Mouse (Mus musculus): ENCODE measurements around the gene Prune1.

Gene Prune1

DNA sequence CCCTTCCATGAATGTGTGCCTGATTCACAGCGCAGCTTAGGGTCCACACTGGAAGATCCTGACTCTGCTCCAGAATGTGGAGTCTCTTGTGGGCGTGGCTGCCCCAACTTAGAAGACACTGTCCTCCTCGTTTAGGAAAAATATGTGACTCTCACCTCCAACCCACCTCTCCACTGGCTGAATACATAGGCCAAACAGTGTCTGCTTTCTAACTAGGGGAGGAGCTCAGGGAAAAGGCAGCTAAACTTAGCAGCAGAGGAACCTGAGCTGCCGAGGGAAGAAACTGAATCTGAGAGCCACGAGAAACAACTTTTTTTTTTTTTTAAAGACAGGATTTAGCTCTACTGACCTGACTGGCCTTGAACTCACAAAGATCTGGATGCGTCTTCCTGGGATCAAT lies 6.7 kb downstream of the Prune1 start:
- no peak for DNase-seq

DNA sequence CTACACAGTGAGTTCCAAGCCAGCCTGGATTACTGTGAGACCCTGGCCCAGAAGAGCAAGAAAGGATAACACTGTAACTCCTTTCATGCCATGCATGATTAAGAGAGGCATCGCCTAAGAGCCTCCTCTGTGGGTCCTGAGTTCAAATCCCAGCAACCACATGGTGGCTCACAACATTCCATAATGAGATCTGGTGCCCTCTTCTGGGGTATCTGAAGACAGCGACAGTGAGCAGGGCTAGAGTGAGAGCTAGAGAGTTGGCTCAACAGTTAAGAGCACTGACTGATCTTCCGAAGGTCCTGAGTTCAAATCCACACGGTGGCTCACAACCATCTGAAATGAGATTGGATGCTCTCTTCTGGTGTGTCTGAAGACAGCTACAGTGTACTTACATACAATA lies 7.4 kb downstream of the Prune1 start:
- DNase-seq = no peak

DNA sequence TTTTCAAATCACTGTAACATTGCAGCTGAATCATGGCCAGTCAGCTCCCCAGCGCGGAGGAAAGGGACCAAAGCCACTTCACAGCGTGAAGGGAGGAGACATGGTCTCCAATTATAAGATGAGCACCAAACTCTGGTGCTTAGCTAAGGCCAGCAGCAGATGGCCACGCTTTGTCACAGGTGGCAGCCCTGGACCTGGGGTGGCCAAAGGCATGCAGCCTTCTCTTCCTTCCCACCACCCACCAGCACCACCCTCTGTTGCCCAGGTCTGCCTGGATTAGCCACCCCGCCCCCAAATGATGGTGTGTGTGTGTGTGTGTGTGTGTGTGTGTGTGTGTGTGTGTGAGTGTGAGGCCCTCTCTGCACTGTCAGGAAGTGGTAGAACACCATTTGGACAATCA lies 8.4 kb downstream of the Prune1 start:
- no peak for DNase-seq

DNA sequence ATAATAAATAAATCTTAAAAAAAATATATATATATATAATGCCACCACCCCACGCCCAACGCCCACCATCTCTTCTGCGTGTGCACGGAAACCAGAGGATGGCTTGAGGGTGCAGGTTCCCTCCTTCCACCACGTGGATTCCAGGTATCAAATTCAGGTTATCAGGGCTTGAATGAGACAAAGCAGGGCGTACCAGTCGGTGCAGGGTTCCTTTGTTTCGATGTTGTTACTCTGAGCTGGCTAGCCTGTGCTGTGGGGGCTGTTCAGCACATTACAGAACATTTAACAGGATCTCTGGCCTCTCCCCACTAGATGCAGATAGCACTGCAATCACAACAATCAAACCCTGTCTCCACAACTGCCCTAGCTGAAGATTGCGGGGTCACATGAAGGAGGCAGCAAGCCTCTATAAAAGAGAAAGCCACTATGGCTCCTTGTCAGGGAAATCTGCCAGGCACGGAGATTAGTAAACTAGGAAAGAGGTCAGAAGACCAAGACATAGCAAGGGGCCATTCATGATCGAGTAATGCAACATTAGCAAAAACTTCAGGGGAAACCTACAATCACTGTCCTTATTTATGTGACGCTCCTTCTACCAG lies 11.0 kb downstream of the Prune1 start:
- no peak for DNase-seq

DNA sequence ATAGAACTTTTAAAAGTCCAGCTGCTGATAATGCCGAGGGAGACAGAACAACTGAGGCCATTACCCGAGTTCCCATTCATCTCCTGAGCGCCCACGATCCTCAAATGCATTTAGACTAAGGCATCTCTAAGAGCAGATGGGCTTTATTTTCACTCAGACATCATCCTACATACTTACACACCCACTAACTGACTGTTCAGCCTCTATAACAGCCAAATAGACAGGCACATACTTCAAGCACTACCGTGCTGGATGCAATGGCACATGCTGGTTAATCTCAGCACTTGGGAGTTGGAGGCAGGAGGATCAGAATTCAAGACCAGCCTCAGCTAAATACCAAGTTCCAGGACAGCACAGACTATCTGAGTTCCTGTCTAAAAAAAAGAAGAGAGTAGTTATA lies 12.1 kb downstream of the Prune1 start:
- no peak for DNase-seq

DNA sequence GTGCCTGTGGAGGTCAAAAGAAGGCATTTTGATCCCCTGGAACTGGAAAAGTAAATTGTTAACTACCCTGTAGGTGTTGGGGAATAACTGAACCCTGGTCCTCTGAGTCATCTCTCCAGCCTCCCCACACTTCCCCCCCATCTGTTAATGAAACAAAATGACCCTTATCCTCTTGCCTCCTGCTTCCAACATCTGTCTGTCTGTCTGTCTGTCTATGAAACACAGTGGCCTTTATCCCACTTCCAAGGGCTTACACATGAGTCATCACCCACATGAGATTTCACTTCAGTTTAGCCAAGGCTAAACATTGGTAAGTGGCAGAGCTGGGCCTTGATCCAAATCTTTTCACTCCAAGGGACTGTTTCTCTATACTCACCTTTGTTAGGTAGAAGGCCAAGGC lies 14.0 kb downstream of the Prune1 start:
- DNase-seq = no peak

DNA sequence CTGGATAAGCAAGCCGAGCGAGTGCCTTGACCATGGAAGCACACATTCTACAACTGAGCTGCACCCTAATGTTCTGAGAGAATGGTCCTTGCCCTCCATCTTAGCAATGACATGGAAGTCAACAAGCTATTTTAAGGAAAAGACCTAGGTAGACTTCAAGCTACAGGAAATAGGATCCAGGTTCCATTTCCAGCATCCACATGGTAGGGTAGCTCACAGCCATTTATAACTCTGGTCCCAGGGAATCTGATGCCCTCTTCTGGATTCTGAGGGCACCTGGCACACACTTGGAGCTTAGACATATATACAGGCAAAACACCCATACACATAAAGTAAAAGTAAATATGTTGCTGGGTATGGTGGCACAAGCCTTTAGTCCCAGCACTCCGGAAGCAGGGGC lies 15.8 kb downstream of the Prune1 start:
- no peak for DNase-seq

DNA sequence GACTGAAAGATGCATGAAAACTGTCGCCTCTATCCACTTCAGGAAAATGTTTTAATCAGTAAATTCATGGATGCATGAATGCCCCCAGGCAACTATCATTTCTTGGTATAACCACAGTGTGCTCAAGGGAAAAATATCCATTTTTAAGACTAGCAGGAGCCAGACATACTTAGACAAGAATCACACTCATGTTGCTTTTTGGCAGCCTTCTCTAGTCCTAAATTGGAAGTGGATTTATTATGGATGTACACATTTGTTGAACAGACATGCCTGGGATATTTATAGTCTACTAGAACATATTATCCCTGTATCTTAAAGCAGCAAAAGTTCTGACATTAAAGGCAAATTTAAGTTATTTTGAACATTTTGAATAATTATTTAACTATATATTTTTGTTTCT lies 17.2 kb downstream of the Prune1 start:
- no peak for DNase-seq

DNA sequence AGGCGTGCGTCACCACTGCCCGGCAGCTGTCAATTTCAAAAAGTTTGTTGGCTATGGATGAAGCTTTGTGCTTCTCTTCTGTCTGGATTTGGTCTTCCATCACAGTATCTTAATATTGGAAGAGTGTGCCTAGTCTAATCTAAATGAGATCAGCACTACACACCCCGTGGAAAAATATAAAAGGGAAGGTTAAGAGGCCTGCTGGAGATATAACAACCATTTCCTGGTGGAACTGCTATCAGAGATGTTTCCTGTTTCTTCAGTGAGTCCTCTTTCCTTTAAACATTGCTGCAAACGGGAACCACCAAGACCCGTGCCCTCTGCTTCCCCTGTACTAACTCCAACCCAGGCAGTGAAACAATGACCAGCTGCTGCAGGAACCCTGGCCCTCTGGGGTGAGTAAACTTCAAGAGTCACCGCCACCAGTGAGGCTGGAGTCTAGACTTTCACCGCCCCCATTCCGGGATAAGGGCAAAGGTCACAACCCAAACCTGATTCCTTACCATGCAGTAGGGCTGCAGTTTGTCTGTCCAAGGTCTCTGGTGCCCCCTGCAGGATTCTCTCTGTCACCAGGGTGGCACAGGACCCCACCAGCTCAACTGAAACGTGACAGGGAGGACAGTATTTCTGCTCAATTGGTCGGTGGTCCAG lies 18.7 kb downstream of the Prune1 start:
- peak; percentile 86 for DNase-seq

DNA sequence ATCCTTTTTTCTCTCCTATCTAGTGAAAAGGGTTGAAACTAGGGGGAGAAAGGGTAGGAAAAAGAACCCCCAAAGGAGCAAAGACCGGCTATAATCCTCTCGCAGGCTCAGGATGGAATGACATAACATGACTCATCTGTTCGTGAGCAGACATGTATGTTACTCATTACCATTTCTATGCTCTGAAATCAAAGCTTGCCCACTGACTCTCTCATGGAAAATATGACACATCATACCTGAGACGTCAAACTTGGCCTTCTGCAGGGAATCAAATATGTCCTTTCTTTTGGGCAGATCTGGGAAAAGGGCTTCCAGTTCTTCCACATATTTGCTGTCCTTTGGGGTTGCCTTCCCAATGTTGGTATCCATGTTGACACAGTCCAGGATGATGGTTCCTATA lies 19.9 kb downstream of the Prune1 start:
- no peak for DNase-seq

DNA sequence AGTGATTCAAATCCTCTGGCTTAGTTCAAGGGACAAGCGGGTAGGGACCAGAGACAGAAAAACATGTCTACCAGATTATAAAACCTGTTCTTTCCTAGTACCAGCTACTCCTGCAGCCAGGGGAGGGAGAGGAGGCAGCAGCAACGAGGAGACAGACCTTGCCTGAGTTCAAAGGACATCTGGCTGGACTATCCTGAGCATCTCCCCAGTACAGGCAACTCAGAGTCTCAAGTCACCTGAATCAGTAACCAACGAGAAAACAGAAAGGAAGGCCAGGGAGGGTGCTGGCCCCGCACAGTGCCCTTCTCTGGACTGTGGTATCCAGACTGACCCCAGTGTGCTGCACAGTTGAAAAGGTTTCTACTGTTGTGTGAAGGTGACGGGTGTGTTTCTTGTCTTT lies 24.9 kb downstream of the Prune1 start:
- no peak for DNase-seq

DNA sequence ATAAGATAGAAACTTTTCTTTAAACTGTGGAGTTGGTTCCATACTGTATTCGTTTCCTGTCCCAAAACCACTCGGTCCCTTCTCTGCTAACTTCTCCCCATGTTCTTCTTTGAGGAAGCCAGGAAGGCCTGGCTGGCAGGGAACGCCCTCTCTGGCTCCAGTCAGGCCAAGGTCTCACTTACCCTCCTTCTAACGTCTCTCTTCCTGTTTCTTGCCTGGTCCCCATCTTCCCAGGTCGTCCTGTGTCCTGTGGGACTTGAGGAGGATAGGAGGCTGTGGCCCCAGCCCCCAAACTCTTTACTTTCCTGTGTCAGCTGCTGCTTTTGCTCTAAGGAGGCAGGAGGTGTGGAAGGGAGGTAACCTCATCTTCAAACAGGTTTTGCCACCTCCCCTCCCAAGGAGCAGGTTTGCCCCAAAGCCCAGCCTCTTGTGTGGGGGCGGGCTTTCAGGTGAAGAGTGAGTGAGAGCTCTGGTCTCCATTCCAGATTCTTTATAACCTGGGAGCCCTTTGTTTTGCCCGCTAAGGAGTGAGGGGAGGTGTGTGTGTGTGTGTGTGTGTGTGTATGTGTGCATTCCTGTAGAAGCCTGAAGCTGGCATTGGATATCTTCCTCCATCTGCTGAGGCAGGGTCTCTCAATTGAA lies 31.0 kb downstream of the Prune1 start, which contains the start of gene Bnipl:
TSS of gene Bnipl (minus strand) at position 411 of the 642 bp plus-strand sequence.
- DNase-seq = no peak

DNA sequence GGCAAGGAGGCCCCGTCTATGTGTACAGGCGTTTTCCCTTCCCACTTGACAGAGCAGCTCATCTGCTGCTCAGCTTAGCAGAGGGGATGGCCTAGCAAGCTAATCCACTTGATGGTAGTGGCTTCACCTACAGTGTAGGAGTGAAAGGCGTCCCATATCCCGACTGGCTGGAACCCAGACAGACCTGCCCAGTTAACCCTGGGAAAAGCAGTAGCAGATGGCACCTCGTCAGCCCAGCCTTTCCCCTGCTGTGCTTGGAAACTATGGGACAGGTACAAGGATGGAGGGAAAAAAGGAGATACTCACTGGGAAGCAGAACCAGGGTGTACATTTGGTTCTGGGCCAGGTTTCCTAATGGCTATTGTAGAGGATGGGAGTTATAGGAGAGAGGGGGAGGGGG lies 31.5 kb downstream of the Prune1 start:
- no peak for DNase-seq

DNA sequence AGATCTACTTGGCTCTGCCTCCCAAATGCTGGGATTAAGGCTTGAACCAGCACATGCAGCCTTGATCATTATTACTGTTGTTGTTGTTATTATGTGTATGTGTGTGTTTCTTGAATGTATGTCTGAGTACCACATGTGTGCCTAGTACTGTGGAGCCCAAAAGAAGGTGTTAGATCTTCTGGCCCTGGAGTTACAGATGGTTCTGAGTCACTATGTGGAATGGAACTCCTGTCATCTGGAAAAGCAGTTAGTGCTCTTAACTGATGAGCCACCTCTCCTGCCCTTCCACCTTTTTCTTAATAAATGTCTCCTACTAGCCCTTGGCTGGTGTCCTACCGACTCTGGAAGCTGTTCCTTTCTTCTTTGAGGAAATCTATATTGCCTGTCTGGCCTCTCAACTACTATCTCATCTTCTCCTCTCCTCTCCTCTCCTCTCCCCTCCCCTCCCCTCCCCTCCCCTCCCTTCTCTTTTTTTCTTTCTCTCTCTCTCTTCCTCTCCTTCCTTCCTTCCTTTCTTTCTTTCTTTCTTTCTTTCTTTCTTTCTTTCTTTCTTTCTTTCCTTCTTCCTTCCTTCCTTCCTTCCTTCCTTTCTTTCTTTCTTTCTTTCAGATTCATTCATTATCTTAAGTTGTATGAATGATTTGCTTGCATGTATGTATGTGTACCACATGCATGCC lies 34.1 kb downstream of the Prune1 start:
- DNase-seq = no peak

DNA sequence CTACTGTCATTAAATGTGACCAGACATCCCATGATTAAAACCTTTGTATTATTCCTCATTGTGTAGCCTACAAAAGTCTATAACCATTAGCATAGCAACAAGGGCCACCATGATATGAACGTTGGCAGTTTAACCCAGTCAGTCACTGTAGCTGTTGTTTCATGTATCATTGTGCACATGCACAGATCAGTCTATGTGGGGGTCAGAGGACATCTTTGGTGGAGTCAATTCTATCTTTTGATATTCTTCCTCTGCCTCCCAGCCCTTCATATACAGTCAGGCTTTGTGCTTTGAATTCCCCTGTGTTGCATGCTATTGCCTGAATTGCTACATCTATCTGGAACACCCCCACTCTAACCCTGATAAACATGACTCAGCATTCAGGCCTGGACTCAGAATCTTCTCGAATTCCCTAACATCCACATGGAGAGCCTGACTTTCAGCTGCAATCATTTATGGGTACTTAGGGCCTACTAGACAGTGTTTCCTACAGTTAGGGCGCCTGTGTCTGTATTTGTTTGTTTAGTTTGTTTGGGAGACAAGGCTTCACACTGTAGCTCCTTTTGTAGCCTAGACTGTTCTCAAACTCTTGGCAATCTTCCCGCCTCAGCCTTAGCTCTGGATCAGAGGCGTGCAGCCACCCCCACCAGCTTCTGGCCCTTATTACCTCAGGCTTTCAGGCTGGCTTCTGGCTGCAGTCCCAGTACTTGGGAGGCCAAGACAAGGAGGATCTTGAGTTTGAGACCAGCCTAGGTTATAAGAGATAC lies 35.2 kb downstream of the Prune1 start:
- DNase-seq = no peak

DNA sequence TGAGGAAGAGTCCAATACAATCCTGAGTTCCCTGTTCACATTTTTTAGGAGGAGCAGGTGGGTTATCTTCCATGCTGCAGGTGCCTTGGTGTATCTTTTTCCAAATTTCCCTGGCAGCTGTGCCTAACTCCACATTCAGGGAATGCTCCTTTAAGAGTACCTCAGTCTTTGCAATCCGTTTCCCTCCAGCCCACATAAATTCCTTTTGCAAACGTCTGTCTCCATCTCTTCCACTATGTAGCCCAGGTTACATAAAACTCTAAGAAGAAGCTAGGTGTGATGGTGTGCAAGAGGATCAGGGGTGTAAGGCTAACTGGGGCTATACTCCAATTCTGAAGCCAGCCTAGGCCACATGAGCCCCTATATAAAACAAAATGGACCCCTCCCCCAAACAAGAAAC lies 38.8 kb downstream of the Prune1 start:
- DNase-seq = no peak

DNA sequence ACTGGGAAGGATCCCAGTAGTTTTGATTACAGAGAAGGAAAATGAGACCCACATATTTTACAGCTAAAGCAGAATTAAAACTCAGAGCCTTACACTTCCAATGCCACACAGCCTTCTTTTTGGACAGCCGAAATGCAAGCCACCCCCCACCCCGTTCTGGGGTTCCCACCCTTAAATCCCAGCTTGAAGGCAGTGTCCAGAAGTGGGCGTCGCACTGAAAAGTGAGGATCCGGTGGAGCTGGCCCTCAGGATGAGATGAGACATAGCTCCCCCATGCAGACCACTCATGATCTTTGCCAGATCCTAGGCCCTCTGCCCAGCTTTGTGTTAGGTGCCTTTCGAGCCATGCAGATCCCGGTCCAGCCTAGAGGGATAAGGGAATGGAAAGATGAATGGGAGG lies 40.4 kb downstream of the Prune1 start, which contains the start of gene Gm128:
TSS of gene Gm128 (minus strand) at position 101 of the 400 bp plus-strand sequence.
- no peak for DNase-seq

DNA sequence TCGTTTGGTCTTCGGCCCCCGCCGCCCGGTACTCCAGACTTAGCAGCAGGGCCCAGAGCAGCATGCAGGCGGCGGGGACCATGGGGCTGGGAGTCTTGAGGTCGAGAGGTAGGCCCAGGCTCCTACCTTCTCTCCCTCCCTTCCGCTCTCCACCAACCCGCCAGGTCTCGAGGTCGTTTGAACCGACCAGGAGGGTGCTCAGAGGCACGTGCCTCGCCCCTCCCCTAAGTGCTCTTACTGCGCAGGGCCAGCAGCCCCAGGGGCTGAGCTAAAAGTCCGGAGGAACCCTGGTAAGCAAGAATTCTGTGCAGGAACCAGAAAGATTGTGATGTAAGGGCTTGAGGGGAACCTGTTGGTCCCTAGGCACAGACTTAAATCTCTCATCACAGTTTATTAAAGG lies 41.0 kb downstream of the Prune1 start:
- no peak for DNase-seq

DNA sequence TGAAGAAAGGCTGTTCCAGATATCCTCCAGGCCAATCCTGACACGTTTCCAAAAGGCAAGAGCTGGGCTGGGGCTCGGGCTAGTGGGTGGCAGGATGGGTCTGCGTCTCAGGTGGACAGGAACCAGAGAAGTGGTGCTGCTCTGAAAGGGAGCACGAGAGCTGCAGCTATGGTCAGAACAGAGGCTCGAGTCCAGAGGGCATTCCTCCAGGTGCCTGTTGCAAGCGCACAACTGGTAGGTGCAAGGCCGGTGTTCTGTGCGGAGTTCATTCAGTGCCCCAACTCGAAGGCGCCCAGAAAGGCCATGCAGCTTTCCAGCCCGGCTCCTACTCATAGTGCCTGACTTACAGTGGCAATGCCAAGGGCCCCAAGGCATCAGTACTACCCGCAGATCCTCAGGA lies 41.9 kb downstream of the Prune1 start:
- no peak for DNase-seq

DNA sequence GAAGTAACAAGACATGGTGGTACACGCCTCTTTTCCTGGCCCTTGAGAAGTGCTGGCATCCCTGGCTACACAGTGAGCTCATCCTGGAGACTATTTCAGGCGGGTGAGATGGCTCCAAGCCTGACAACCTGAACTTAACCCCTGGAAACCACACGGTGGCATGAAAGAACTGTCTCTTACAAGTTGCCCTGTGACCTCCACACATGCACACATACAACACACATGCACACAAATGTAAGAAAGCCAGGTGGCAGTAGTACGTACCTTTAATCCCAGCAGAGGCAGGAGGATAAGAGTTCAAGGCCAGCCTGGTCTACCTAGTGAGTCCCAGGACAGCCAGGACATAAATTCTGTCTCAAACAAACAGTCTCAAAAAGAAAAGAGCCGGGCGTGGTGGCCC lies 42.9 kb downstream of the Prune1 start:
- DNase-seq = no peak

DNA sequence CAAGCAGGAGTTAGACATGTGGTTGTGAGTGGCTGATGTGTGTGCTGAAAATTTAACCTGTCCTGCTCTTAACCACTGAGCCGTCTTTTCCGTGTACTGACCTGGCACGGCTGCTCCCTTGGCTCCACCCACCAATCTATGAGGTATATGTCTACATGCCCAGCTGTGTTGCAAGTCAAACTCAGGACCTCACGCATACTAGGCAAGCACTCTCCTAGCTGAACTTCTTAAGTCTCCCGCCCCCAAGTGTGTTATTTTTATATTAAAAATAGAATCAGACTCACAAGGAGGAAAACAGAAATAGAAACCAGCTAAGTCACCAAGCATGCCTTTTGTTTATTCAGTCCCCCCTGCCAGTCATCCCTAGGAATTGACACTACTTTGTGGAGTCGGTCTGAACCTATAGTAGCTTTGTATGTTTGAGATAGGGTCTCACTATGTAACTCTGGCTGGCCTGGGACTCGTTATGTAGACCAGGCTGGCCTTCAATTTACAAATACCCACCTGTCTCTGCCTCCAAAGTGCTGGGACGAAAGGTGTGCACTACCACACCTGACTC lies 44.3 kb downstream of the Prune1 start:
- no peak for DNase-seq

DNA sequence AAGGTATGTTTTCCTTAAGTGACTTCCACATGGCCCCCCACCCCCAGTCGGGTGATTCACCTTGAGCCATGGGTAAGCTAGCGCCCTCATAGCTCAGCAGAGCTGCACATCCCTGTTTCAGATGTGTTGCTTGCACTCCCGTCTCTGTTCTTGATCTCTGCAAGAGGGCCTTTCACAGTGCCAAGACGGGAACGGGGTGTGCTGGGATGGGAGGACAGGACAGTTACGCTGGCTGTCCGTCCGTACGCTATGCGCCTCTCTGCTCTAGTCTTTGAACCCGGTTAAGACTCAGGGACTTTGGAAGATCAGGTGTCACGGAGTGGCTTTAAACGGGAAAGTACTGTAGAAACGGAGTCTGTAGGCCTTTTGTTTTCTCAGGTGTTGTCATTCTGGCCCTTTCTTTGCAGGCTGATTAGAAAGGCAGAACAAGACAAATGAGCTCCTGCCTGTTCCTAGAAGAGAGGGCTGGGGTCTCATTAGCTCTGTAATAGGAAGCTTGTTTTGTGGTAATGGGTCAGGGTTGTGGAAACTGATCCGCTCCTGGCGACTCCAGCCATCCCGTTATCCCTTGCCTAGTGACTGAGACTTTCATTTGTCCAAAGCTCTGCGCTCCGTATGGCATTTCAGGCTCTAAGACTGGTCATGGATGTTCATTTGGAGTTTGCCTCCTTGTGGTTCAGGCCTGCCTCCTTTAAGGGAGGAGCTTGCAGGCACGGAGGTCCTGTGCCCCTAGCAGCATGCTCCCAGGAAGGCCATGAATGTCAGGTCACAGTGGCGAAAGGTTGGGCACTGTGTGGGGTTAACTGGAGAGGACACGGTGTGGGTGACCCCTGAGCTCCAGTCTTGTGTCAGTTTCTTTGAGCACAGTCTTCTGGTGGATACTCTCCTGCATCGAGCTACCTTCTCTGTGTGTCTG lies 46.2 kb downstream of the Prune1 start:
- no peak for DNase-seq
